Mouse (Mus musculus) thymus, postnatal 0 days (tissue): ENCODE results near the gene Dlx5. TPM values are rescaled to one million over a fixed set of nuclear protein-coding genes. Genes with fewer than 3 reads are reported as not detected.

Experiments
- DNase-seq: peaks from one replicate; pipeline ENCODE4 v3.0.0-alpha.2; 2015; ENCODE audit warnings: low spot score
- polyA plus RNA-seq: library from polyadenylated mRNA; unstranded; fragments of >200 nt; fragmentation: Nextera tagmentation; extraction: Ambion mirVana; gene quantifications from 2 replicates; pipeline ENCODE4 v1.2.1, GENCODE M21; 2015

Dlx5 gene
- polyA plus RNA-seq, 1 experiment from 2014 or later: 0.23 TPM

DNA sequence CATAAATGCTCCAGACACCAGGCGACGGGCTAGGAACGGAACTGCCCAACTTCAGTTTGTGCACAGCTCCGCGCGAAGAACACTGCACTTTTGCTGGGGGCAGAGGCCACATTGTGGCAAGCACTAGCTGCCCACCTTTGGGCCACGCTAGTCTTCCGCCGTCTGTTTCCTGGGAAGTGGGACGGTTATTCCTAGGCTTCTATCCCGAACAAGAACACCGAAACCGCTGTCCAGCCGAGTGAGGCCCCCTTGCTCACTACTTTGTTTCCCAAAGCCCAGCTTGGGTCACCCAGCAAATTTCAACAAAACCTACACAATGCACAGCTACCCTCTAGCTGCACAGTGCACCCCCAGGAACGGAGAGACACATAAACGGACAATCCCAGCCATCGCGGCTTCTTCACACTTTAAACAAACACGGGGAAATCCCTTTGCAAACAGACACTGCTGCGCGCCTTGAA is 21.9 kb downstream of the Dlx5 start:
- DNase-seq: no peak

DNA sequence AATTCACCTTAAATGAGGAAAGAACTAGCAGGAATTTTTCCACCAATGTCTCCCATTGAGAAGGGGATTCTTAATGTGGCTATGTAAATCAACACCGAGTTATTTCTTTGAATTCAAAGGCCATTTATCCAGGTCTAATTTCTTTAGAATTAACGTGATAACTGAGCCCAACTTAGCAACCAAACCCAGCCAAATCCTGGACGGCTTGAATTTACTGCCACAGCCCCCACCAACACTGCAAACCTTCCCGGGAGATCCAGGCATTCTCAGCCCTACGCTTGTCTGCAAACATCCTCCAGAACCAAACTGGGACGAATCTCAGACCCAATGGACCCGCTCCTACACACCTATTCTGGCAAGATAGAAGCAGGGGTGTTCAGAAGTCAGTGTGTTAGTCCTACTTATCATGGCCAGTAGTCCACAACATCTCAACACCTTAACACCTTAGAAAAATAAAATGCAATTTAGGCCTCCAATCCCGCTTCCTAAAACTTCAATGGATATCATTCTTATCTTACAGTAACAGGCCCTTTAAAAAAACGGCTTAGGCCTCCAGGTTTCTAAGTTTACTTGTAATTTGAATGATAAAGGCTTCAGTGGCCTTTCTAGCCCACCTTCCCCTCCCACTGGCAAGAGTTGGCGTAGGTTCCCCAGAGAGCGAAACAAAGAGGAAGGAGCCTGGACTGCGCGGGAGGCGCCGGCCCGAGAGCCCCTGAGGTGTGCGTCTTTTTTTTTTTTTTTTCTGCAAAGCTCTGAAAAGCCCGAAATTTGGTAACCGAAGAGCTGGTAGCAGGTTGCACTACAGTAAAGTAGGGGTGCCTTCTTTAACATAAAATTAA is 22.6 kb downstream of the Dlx5 start:
- no peak for DNase-seq

- no peak for DNase-seq
Observed at GRCm38 (mm10) chr6:6858571-6858970, 23.3 kb downstream of the Dlx5 start.

GRCm38 (mm10) chr6:6857766-6858165 is 24.1 kb downstream of the Dlx5 start:
- DNase-seq: no peak

- DNase-seq: no peak
Observed at GRCm38 (mm10) chr6:6856881-6857280, 25.0 kb downstream of the Dlx5 start.

GRCm38 (mm10) chr6:6856316-6856715 is 25.6 kb downstream of the Dlx5 start:
- DNase-seq: no peak

DNA sequence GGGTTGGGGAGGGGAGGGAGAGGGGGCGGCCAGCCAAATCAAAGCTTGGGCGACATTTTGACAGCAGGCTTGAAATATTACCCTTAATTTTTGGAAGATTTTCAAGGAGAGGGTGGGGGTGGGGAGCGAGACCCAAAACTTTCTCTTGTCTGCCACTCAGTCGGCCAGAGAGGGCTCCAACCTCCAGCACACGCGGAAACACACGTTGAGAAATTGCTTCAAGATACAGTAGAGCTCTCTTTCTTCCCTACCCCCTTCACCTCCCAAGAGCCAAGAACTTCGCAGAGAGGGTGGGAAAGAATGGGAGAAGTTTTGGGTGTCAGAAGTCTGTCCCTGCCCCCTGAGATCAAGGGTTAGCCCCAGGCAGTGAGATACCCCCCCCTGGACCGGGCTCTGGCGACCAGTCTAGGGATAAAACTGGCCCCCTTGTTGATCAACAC is 26.1 kb downstream of the Dlx5 start:
- DNase-seq: no peak

- no peak for DNase-seq
Observed at GRCm38 (mm10) chr6:6854902-6855745, 26.8 kb downstream of the Dlx5 start.

- no peak for DNase-seq
Observed at GRCm38 (mm10) chr6:6854176-6854575, 27.7 kb downstream of the Dlx5 start.

- DNase-seq: no peak
Observed at GRCm38 (mm10) chr6:6852944-6853343, 28.9 kb downstream of the Dlx5 start.

GRCm38 (mm10) chr6:6851166-6851565 is 30.7 kb downstream of the Dlx5 start:
- no peak for DNase-seq

DNA sequence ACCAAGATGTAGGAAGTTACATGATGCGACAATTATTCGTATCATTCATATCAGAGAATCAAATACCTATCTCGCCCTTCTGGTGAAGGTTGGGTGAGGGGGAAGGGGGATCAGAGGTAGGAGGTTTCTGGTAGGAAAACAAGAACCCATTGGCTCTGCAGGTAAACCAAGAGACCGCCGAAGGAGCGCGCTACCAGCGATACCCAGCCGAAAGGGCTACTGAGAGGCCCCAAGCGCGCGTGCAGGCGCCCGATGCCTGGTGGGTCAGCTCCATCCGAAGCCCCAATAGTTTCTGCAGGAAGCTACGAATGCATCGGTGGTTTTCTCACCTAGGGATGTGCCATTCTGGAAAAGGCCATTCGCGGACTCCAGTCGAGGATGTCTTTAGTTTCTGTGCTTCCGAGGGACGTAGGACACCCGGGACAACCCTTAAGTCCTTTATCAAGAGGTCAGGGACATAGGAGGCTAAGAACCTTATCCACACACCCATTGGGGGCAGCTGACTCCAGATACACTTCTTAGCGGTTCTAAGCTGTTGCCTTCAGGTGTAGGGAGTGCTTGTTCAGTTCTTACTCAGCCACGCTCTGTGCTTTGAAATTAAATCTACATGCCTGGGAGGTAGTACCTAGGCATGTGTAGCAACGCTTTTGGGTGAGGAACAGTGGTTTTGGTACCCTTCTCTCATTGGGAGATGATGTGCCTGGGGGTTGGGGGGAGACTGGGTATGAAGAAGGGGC is 31.4 kb downstream of the Dlx5 start:
- no peak for DNase-seq

DNA sequence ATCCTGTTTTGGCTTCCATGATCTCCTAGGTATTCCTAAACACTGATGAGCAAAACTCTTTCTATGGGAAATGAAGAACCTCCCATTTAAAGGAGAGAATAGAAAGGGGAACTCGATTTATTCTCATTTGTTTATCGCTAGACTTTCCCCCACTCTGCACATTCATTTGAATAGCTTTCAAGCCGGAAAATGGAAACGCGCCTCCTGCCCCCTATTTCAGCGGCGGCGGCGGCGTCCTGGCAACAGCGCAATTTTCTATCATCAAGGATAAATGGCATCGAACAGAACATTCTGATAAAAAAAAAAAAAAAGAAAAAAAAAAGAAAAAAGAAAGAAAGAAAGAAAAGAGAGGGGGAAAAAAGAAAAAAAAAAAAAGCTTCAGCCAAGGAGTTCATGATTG is 32.1 kb downstream of the Dlx5 start:
- no peak for DNase-seq

- no peak for DNase-seq
Observed at GRCm38 (mm10) chr6:6848541-6848940, 33.3 kb downstream of the Dlx5 start.

- no peak for DNase-seq
Observed at GRCm38 (mm10) chr6:6833301-6833700, 48.6 kb downstream of the Dlx5 start.

DNA sequence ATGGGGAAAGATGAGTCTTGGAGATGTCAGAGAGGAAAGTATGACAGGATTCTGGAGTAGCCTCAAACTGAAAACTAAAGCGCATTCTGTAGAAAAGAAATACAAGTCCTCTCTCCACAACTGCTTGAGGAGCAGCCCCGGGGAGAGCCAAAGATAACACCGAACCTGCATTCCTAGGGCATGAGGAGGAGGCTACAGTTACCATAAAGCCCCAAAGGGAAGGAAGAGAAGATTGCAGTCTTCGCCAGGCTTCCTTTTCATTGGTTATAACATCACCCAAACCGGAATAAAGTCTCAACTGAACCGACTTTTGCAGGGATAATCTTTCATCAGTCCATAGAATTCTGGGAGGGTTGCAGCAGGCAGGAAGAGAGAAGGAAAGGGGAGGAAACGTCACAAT is 51.4 kb downstream of the Dlx5 start:
- no peak for DNase-seq

Other genes starting within 250 kb of the Dlx5 start
- not detected in 2 replicates for gene Dlx6, start 18.8 kb downstream of the Dlx5 start, polyA plus RNA-seq
- gene Sdhaf3, start 73.9 kb upstream of the Dlx5 start, polyA plus RNA-seq: 4.6 and 5.2 TPM in 2 replicates